Mouse (Mus musculus) fat pad, adult 2 months (tissue): ENCODE results near the gene Acr.

Experiments used
- DNase-seq: peaks from one replicate; pipeline ENCODE4 v3.0.0-alpha.2; 2011; ENCODE audit warnings: low read depth, low spot score; ENCODE audit errors: extremely low read depth

Acr gene

GRCm38 (mm10) chr15:89568114-89568513 is at the start of gene Acr:
TSS of gene Acr (plus strand) at chr15:89568326.
- no peak for DNase-seq

DNA sequence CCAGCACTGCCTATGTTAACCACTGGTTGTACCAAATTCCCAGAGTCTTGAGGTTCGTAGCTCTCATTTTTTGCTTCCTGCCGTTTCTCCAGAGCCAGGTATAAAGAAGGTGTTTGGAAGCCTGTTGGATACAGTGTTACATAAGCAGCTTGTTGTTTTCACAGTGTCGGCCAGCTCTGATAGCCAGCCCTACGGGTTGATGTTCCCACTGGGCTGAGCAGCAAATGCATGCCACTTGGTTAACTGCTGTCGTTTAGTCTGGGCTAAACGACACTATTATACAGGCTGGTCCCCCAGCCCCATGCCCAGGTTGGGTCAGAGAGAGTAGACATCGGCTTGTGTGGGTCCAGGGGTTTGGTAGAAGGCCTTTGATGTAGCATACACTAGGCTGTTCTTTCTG is 46.2 kb upstream of the Acr start:
- no peak for DNase-seq

DNA sequence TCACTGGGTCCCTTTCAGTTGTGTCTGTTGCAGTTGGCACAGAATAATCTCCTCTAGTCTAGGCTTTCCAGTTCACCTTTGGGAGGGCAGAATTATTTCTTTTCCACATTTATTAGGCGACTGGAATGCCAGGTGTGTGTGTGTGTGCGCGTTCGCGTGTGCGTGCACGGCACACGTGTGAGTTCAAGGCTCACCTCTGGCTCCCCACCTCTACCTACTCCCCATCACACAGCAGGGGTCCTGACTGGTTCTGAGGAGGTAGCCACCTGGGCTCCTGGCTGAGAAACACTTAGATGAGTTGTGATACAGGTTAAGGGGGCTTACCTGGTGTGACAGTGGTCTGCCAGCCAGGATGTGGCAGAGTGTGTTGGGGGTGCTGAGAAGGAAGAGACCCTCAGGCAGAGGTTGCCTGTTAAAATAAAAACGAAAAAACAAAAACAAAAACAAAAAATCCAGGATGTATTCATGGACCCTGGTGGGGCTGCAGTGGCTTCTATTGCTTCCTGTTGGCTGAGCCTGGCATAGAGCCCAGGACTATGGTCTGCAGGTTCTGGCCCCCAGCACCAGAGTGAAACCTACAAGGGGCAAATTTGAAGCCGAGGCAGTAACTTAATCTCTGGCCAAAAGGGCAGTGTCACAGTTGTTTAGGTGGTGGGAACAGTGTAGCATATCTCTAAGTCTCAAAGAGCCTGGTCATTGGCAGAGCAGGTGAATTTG is 45.4 kb upstream of the Acr start:
- DNase-seq: no peak

DNA sequence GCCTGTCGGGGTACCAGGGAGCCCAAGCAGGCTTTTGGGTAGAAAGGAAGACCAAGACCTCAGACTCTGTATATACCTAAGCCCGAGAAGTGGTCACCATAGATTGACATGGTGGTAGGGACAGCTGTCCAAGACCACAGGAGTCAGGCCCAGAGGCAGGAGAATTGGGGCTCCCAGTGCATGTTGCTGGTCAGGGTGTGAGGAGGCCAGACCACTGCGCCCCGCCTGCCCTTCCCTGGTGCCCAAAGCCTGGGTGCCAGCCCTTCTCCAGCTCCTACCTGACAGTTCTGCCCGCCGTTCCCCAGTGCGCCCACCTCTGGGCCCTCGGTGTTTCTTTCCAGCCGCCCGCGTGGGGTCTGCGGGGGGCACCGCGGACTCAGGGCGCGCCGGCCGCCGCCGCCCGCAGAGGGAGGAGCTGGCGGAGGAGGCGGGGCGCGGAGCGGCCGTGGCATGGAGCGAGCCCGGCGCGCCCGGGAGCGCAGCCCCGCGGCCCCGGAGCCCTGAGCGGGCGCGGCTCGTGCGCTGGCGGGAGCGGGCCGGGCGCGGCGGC is 44.8 kb upstream of the Acr start:
- no peak for DNase-seq

- no peak for DNase-seq
These were observed 44.0 kb upstream of the Acr start for GRCm38 (mm10) chr15:89524001-89524571.

DNA sequence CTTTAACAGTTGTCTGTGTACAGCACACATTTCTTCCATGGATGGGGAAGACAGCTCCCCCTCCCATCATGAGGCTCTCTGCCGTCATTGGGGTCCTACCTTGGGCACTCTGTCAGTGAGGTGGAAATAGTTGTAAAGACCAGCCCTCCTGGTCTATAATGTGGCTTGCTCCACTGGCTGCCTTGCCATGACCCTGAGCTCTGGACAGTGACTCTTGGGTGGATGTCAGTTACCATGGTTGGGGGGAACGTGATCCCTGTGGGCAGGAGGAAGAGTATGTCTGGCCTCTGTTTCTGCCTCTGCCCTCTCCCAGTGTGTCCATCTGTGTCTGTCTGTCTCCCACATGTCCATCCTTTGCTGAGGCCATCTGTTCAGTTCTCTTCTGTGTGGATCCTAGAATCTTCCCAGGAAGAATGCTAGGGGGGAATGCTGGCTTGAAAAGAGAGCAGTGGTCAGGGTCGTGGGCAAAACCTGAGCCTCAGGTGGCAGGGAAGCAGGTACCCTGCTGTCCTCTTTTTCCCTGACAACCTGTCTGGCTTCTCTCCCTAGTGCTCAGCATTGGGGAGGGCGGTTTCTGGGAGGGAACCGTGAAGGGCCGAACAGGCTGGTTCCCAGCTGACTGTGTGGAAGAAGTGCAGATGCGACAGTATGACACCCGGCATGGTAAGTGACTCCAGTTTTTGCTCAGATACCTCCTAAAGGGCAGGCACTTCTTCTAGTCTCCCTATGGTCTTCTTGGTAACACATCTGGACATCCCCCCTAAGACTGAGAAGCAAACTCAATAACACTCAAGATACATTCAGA is 43.3 kb upstream of the Acr start:
- DNase-seq: no peak

DNA sequence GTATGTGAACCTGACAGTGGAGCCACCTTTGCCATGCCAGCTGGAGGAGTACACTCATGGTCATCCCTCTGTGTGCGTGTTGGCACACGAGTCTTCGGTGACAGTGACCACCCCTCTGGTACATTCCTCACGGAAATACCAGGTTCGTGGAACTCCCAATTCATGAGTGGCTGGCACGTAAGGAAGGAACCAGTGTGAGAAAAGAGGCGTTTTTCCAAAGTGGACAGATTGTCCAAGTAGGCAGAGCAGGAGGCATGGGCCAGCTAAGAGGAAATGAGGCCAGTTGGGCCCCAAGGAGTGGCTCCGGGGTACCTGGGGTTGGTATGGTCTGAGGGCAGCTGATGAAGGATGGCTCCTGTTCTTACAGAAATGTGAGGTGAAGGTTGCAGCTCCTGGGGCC is 42.7 kb upstream of the Acr start:
- no peak for DNase-seq

- no peak for DNase-seq
These were observed 42.2 kb upstream of the Acr start for GRCm38 (mm10) chr15:89525896-89526295.

DNA sequence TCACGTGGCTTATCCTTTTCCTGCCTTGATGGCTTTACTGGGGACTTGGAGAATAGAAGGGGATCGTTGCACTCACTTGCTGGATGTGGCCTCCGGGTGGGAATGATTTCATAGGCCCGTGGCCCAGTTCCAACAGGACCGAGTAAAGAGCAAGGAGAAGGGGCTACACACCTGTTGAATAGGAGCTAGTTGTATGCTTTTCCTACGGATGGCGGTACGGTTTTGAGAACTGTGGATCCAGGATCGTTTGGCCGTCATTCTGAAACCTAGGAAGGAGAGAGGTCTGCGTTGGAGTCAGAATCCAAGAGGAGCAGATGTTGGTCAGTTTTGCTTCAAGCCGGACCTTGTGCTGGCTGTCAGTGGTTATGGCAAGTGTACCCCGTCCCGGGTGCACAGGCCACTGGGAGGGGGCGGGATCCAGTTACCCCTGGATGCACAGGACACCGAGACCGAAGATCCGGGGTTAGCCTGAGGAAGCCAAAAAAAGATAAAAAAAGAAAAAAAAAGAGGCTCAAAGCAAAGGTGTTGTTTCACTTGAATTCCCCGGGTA is 41.3 kb upstream of the Acr start:
- no peak for DNase-seq

DNA sequence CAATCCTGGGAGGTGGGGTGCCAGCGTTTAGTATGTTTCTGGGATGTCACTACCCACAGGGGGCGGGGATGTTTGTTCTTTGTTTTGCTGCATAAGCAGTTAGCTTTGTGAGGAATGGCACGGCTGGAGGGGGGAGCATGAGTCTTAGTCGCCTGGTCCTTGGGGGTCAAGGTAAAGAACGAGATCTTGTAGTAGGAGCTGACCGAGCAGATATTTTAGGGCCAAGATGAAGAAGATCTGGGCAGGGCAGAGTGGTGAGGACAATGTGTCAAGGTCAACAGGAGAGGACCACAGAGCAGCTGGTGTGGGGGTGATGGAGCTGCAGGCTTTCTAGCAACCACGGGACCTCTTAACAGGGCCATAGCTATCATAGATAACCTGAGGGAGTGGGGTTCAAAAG is 40.7 kb upstream of the Acr start:
- DNase-seq: no peak

- DNase-seq: no peak
These were observed 39.8 kb upstream of the Acr start for GRCm38 (mm10) chr15:89528201-89528850.

GRCm38 (mm10) chr15:89528923-89529322 is 39.2 kb upstream of the Acr start:
- no peak for DNase-seq

DNA sequence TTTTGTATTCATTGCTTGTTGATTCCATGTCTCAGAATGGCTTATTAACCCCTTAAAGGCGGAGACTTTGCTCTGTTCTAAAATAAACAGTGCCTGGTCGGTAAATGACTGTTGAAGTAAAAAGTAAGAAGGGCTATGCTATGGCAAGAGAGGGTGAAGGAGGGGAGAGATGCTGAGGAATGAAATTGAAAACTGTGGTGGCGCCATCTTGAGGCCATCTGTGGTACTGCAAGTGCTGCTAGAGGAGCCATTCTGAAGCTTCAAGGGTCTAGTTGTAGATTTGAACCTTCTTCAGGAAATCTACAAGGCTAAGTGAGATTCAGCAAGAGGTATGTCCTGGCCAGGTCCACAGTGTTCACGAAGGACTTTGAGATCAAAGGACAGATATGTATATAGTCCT is 37.8 kb upstream of the Acr start:
- DNase-seq: no peak

DNA sequence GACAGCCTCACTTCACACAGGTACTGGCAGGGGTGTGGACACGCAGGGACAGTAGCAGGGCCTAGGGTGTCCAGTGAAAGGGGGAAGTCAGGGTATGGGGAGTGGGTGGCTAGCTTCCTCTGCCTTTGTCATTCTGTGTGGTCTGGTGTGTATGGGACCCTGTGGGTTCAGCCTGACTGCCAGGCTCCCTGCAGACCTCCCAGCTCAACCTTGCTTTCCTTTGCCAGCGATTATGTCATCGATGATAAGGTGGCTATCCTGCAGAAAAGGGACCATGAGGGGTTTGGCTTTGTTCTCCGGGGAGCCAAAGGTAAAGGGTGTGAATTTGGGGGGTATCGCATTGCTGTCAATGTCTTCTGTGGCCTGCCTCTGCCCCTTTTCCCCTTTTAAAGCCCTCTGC is 36.7 kb upstream of the Acr start:
- no peak for DNase-seq

GRCm38 (mm10) chr15:89532026-89532923 is 35.9 kb upstream of the Acr start:
- DNase-seq: no peak

- no peak for DNase-seq
These were observed 34.9 kb upstream of the Acr start for GRCm38 (mm10) chr15:89532924-89533842.

- DNase-seq: no peak
These were observed 34.3 kb upstream of the Acr start for GRCm38 (mm10) chr15:89533843-89534207.

- DNase-seq: no peak
These were observed 24.0 kb upstream of the Acr start for GRCm38 (mm10) chr15:89544171-89544570.

GRCm38 (mm10) chr15:89547321-89547720 is 20.8 kb upstream of the Acr start:
- DNase-seq: no peak
